ENCODE assay signal across 24 mouse cellular contexts in genomic region chr6:140528414-140528813, GRCm38 (mm10).
"Had no signal": no experiment of that assay in that cellular context is flagged by ENCODE, and none has a peak within 500 bp of the region (broad histone marks: within the 10 kb centered on the region; RNA-seq: fewer than 3 reads in every experiment).

No protein-coding gene starts in this region.

- H3K27me3 ChIP-seq: forebrain, embryonic 15.5 days; heart, embryonic 13.5 days; heart, embryonic 15.5 days; hindbrain, embryonic 13.5 days; hindbrain, embryonic 15.5 days; kidney, embryonic 15.5 days; limb, embryonic 12.5 days had no signal

- ATAC-seq: forebrain, embryonic 15.5 days; forebrain, postnatal 0 days; hindbrain, postnatal 0 days; intestine, embryonic 16.5 days had no signal

- H3K9ac ChIP-seq: forebrain, embryonic 15.5 days; forebrain, postnatal 0 days; heart, embryonic 13.5 days; heart, embryonic 15.5 days; hindbrain, embryonic 13.5 days; hindbrain, embryonic 15.5 days; kidney, embryonic 15.5 days; limb, embryonic 12.5 days had no signal

- H3K27ac ChIP-seq: forebrain, embryonic 15.5 days; heart, embryonic 10.5 days; heart, embryonic 13.5 days; heart, embryonic 15.5 days; hindbrain, embryonic 13.5 days; hindbrain, embryonic 15.5 days; hindbrain, postnatal 0 days; kidney, embryonic 15.5 days; kidney, postnatal 0 days; layer of hippocampus, adult 2 months; left cerebral cortex, adult 2 months; limb, embryonic 10.5 days; limb, embryonic 12.5 days had no signal

- H3K4me3 ChIP-seq: forebrain, embryonic 15.5 days; heart, embryonic 10.5 days; heart, embryonic 13.5 days; heart, embryonic 15.5 days; hindbrain, embryonic 13.5 days; hindbrain, embryonic 15.5 days; kidney, embryonic 15.5 days; layer of hippocampus, adult 2 months; left cerebral cortex, adult 2 months; limb, embryonic 10.5 days; limb, embryonic 12.5 days had no signal

- H3K9me3 ChIP-seq: forebrain, embryonic 15.5 days; heart, embryonic 10.5 days; heart, embryonic 13.5 days; heart, embryonic 15.5 days; hindbrain, embryonic 13.5 days; hindbrain, embryonic 15.5 days; kidney, embryonic 15.5 days; limb, embryonic 10.5 days; limb, embryonic 12.5 days had no signal

- H3K4me2 ChIP-seq: forebrain, embryonic 15.5 days; heart, embryonic 13.5 days; heart, embryonic 15.5 days; hindbrain, embryonic 13.5 days; hindbrain, embryonic 15.5 days; kidney, embryonic 15.5 days; limb, embryonic 12.5 days had no signal

- H3K4me1 ChIP-seq: forebrain, embryonic 15.5 days; heart, embryonic 15.5 days; hindbrain, embryonic 15.5 days; kidney, embryonic 15.5 days had no signal

- DNase-seq: forebrain, postnatal 0 days; gastrocnemius, postnatal 14 days; gastrocnemius, postnatal 36 days; heart, adult 18-20 months; heart, postnatal 14 days; heart, postnatal 36 days; kidney, adult 11 months; kidney, adult 2 months; kidney, adult 9 months; kidney, postnatal 4 days had no signal
